Mouse (Mus musculus) ES-Bruce4 (cell line): ENCODE measurements at regions not wholly inside any gene's neighbourhood (a gene's known extent, or its start where the extent isn't known, plus 50 kb on each side); places are given as distances from the start of the nearest gene placed in this dataset.

ENCODE experiments used
- H3K27ac ChIP-seq: 2 replicates; pipeline ENCODE4 v1.5.1; 2012; ENCODE audit warnings: low read length, inconsistent platforms; ENCODE audit not compliant: insufficient read depth
- H3K27me3 ChIP-seq: 2 replicates; pipeline ENCODE4 v1.6.1; 2012; ENCODE audit warnings: mild to moderate bottlenecking, low read length, inconsistent platforms; ENCODE audit not compliant: control insufficient read depth, poor library complexity, insufficient read depth, severe bottlenecking
- H3K36me3 ChIP-seq: 2 replicates; pipeline ENCODE4 v1.6.1; 2012; ENCODE audit warnings: inconsistent platforms, mild to moderate bottlenecking, low read length, moderate library complexity; ENCODE audit not compliant: control insufficient read depth, poor library complexity, insufficient read depth, severe bottlenecking
- H3K4me1 ChIP-seq: one replicate; pipeline ENCODE4 v1.8.1; 2011; ENCODE audit warnings: low read length; ENCODE audit not compliant: control insufficient read depth, insufficient read depth
- H3K4me3 ChIP-seq: 2 replicates; pipeline ENCODE4 v1.5.1; 2011; ENCODE audit warnings: low read depth, mild to moderate bottlenecking, low read length
- H3K9ac ChIP-seq: 2 replicates; pipeline ENCODE4 v1.6.1; 2012; ENCODE audit warnings: low read depth, mild to moderate bottlenecking, inconsistent platforms; ENCODE audit not compliant: poor library complexity, severe bottlenecking
- H3K9me3 ChIP-seq: replicated peaks from 2 replicates; pipeline ENCODE4 v1.6.1; 2012; ENCODE audit warnings: mild to moderate bottlenecking, low read length, inconsistent platforms; ENCODE audit not compliant: control insufficient read depth, poor library complexity, insufficient read depth, severe bottlenecking
- CTCF ChIP-seq: IDR thresholded peaks from one replicate; pipeline ENCODE4 v1.8.1; 2011; ENCODE audit warnings: low read depth, low read length
- EP300 ChIP-seq: IDR thresholded peaks from 2 replicates; pipeline ENCODE4 v1.6.1; 2011; ENCODE audit warnings: low read depth, low read length; ENCODE audit not compliant: insufficient read depth
- POLR2A ChIP-seq: IDR thresholded peaks from one replicate; pipeline ENCODE4 v1.8.1; 2011; ENCODE audit warnings: low read length; ENCODE audit not compliant: insufficient read depth

DNA sequence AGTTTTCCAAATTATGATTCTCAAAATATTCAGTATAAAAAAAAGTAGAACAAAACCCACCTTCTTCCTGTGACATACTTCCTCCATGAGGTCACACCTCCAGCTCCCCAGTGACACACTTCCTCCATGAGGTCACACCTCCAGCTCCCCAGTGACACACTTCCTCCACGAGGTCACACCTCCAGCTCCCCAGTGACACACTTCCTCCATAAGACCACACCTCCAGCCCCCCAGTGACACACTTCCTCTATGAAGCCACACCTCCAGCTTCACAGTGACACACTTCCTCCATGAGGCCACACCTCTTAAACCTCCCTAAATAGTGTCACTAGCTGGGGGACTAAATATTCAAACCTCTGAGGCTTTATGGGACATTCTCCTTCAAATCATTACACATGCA lies 89.8 kb upstream of the Ntrk2 start:
- H3K4me3 ChIP-seq, result no peak overlapping the region
- H3K4me1 ChIP-seq, result no peaks in the 10 kb centered on the region
- H3K9me3 ChIP-seq, result no peaks in the 10 kb centered on the region
- no peak for TF ChIP-seq CTCF
- no peak for TF ChIP-seq EP300
- TF ChIP-seq POLR2A, result no peak
- H3K27me3 ChIP-seq, result no peaks in the 10 kb centered on the region
- no peak overlapping the region for H3K9ac ChIP-seq
- no peaks in the 10 kb centered on the region for H3K36me3 ChIP-seq
- no peak overlapping the region for H3K27ac ChIP-seq

DNA sequence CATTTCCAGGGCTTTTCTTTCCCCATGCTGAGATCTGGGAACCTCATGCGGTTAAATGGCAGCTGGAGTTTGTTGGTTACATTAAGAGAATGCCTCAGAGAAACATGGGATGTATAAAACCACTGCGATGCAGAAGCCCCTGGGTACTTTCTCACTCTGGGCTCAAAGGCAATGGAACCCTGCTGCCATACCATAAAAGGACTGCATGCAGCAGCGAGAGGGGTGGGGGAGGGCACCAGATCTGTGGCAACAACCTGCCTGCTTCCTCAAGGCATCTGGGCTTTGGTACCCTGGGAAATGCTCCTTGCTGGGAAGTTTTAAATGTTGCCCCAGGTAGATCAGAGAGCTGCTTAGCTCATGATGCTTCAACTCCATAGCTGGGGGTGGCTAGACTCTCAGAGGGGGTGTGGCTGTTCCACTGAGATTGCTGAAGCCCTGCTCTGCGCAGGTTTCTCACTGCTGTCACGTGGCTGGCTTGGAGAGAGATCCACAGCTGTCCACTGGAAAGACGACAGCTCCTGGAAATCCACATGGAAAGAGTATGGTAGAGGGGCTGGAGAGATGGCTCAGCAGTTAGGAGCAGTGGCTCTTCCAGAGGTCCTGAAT lies 75.8 kb upstream of the Ntrk2 start:
- Histone ChIP-seq H3K9ac (no peak overlapping the region), H3K27ac (no peak overlapping the region), H3K4me1 (no peaks in the 10 kb centered on the region), H3K27me3 (no peaks in the 10 kb centered on the region), H3K36me3 (no peaks in the 10 kb centered on the region), H3K4me3 (no peak overlapping the region), H3K9me3 (no peaks in the 10 kb centered on the region)
- TF ChIP-seq CTCF (no peak), EP300 (no peak), POLR2A (no peak)

DNA sequence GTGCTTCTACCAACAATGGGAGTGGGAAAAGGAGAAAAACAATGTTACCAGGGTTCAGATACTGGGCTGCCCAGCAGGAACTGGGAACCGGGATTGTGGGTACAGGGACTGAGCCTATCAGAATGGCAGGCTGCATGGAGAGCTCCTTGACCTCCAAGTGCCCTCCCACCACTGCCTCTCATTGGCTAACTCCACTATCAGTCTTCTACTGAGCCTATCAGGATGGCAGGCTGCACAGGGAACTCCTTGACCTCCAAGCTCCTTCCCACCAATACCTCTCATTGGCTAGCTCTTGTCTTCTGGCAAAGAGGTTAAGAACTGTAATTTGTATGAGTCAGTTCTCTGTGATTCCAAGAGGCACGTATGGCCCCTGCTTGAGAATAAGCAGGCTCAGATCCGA lies 73.6 kb upstream of the Ntrk2 start:
- no peaks in the 10 kb centered on the region for H3K27me3 ChIP-seq
- H3K36me3 ChIP-seq, result no peaks in the 10 kb centered on the region
- no peak for TF ChIP-seq CTCF
- no peak for TF ChIP-seq EP300
- TF ChIP-seq POLR2A, result no peak
- no peak overlapping the region for H3K27ac ChIP-seq
- H3K4me3 ChIP-seq, result no peak overlapping the region
- no peak overlapping the region for H3K9ac ChIP-seq
- no peaks in the 10 kb centered on the region for H3K9me3 ChIP-seq
- no peaks in the 10 kb centered on the region for H3K4me1 ChIP-seq

DNA sequence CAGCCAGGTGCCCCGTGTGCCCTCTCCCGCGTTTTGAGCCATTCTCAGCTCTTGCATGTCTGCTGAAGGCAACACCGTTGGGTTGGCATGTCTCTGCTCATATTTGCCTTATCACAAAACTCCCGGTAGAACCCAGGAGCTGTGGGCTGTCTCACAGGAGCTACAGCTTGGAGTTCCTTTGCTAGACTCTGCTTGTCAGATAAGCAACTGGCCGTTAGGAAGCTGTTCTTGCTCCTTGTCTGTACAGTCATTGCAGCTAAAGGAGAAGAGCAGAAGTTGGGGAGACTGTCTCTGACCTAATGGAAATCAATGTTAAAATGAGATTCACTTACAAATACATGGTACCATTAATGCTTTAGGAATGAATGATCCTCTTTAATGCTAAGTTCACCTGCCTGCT lies 72.8 kb upstream of the Ntrk2 start:
- H3K4me1 ChIP-seq, result no peaks in the 10 kb centered on the region
- no peaks in the 10 kb centered on the region for H3K9me3 ChIP-seq
- TF ChIP-seq CTCF (no peak), EP300 (no peak), POLR2A (no peak)
- no peak overlapping the region for H3K9ac ChIP-seq
- H3K27ac ChIP-seq, result no peak overlapping the region
- H3K27me3 ChIP-seq, result no peaks in the 10 kb centered on the region
- H3K4me3 ChIP-seq, result no peak overlapping the region
- H3K36me3 ChIP-seq, result no peaks in the 10 kb centered on the region

DNA sequence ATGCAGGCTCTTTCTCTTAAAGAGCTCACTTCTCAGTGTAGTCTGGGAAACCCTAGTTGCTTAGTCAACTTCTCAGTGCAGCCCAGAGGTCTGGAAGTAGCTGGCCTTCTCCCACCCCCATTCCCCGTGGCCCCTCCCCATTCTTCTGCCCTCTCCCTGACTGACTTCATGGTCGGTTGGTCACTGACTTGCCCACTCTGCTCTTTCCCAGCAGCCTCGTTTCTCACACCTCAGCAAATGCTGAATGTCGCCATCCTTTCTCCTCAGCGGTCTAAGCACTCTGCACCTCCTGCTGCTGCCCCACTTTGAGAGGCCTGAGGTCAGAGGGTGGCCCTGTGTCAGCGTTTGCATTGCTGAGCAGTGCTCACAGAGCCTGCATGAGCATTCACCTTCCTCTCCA lies 70.8 kb upstream of the Ntrk2 start:
- Histone ChIP-seq H3K9me3 (no peaks in the 10 kb centered on the region), H3K27me3 (no peaks in the 10 kb centered on the region), H3K36me3 (no peaks in the 10 kb centered on the region), H3K4me3 (no peak overlapping the region), H3K4me1 (no peaks in the 10 kb centered on the region), H3K27ac (no peak overlapping the region), H3K9ac (no peak overlapping the region)
- no peak for TF ChIP-seq POLR2A
- TF ChIP-seq EP300, result no peak
- TF ChIP-seq CTCF, result no peak

DNA sequence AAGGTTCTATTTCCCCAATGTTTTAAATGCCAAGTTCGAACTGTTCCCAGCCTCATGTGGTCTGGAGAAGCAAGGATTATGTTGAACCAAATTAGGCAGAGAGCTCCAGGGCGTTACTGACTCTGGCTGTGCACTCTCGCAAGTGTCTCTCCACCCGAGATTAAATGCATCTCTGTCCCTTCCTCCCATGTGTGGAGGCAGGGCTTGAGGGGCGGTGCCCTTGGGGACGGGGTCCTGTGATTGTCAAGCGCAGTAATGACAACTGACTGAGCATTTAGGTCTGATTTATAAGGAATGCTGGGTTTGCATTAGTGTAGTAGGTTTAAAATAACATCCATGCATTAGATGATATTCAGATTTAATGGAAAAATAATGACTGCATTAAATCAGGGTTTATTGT lies 65.6 kb upstream of the Ntrk2 start:
- H3K27me3 ChIP-seq, result no peaks in the 10 kb centered on the region
- H3K27ac ChIP-seq, result no peak overlapping the region
- no peaks in the 10 kb centered on the region for H3K9me3 ChIP-seq
- no peak overlapping the region for H3K4me3 ChIP-seq
- TF ChIP-seq EP300, result no peak
- TF ChIP-seq POLR2A, result no peak
- no peak for TF ChIP-seq CTCF
- H3K4me1 ChIP-seq, result no peaks in the 10 kb centered on the region
- no peak overlapping the region for H3K9ac ChIP-seq
- H3K36me3 ChIP-seq, result no peaks in the 10 kb centered on the region
